Mouse (Mus musculus) adrenal gland, postnatal 14 days (tissue): ENCODE results near the gene Aars2. TPM values are rescaled to one million over a fixed set of nuclear protein-coding genes. Genes with fewer than 3 reads are reported as not detected.

Source experiments
- DNase-seq: peaks from one replicate; pipeline ENCODE4 v3.0.0; 2021; ENCODE audit warnings: mixed read lengths
- long read RNA-seq, 2 experiments: library from polyadenylated mRNA; stranded (forward); transcript quantifications; one replicate each; pipeline ENCODE4 v2.0.0; 2021
- total RNA-seq: library from RNA; stranded (reverse); gene quantifications from 2 replicates; pipeline ENCODE4 v1.2.3, GENCODE M21; 2021

Aars2 gene
- 17.2 and 18.7 TPM in 2 replicates for total RNA-seq
- long read RNA-seq, experiment 1, transcript Aars2-201 (22 exons, 3,349 nt) = major isoform, 43 of 60 reads
- long read RNA-seq, experiment 1, partial matches to known transcripts = 10 of 60 reads
- long read RNA-seq, experiment 1, other reads (novel, unspliced or antisense) = 7 of 60 reads
- long read RNA-seq, experiment 2, transcript Aars2-201 (22 exons, 3,349 nt) = major isoform, 26 of 45 reads
- long read RNA-seq, experiment 2, partial matches to known transcripts = 16 of 45 reads
- long read RNA-seq, experiment 2, other reads (novel, unspliced or antisense) = 3 of 45 reads

DNA sequence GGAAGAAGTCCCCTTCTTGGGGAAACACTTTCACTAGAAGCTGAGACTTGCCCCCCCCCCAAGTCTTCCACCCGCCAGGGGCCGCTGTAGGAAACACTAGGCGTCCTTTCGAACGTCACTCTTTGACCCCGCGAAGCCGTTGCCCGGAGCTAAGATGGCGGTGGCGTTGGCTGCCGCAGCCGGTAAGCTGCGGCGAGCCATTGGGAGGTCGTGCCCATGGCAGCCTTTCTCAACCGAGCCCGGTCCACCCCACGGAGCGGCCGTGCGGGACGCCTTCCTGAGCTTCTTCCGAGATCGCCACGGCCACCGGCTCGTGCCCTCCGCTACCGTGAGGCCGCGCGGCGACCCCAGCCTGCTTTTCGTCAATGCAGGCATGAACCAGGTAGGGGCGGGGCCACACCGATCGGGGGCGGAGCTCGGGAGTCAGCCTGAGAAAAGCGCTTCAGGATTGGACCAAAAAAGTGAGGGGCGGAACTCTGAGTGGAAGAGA, at the start of gene Aars2:
Gene Aars2 (plus strand): TSS at position 142 of the 490 bp plus-strand sequence.
- peak; percentile 97 for DNase-seq

- no peak for DNase-seq
Observed at GRCm38 (mm10) chr17:45457487-45457886, 49.2 kb upstream of the Aars2 start.

GRCm38 (mm10) chr17:45458516-45458915, 48.1 kb upstream of the Aars2 start:
- DNase-seq = no peak

DNA sequence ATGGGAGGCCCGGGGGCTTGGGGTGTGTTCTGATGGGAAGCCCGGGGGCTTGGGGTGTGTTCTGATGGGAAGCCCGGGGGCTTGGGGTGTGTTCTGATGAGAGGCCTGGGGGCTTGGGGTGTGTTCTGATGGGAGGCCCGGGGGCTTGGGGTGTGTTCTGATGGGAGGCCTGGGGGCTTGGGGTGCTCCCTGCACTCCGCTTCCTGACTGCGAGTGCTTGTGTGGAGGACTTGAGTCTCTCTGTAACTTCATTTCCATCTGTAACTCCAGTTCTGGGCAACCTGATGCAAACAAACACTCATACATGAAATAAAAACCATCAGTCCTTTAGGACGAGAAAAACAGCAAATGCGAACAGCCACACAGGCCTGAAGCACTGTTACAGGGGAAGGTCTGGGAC, 47.6 kb upstream of the Aars2 start:
- DNase-seq = no peak

GRCm38 (mm10) chr17:45462506-45462905, 44.1 kb upstream of the Aars2 start:
- DNase-seq = no peak

DNA sequence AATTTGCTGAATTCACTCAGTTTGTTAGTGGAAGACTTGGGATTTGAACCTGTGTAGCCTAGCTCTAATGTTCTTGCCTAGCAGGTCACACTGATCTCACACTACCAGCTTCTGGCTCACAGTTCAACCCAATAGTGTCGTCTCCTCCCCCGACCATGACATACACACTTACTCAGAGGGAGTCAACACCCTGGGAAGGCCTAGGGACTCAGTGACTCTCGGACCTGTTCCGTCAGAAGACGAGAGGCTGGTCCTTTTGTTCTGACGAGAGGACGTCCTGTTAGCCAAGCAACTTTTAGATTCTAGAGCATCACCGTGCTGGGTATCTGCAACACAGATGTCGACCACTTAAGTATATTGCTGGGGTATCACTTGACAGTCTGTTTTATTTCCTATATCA, 42.4 kb upstream of the Aars2 start:
- DNase-seq = no peak

DNA sequence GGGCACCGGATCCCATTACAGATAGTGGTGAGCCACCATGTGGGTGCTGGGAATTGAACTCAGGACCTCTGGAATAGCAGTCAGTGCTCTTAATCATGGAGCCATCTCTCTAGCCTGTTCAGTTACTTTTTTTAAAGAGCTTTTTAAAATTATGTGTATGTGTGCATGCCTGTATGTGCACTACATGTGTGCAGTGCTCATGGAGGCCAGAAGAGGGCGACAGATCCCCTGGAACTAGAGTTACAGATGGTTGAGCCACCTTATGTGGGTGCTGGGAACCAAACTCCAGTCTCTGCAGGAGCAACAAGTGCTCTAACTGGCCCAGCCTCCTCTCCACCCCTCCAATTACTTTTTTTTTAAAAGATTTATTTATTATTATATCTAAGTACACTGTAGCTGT, 39.9 kb upstream of the Aars2 start:
- DNase-seq = no peak

GRCm38 (mm10) chr17:45468302-45468701, 38.3 kb upstream of the Aars2 start:
- DNase-seq = no peak

DNA sequence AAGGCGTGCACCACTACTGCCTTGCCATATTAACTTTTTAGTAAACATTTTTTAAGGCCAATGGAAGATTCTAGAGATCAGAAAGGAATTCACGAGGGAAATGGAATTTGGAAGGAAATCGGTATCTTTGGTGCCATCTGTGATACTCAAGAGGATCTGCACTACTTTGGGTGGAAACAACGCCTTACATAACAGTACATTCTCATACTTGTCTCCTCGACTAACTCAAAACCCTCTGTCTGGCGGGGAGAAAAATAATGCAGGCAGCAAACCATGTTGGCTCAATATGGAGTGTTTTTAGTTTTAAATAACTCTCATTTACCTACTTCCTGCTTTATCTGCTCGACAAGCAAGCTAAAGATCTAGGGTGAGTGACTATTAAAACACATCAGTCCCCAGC, 35.9 kb upstream of the Aars2 start:
- DNase-seq = no peak

DNA sequence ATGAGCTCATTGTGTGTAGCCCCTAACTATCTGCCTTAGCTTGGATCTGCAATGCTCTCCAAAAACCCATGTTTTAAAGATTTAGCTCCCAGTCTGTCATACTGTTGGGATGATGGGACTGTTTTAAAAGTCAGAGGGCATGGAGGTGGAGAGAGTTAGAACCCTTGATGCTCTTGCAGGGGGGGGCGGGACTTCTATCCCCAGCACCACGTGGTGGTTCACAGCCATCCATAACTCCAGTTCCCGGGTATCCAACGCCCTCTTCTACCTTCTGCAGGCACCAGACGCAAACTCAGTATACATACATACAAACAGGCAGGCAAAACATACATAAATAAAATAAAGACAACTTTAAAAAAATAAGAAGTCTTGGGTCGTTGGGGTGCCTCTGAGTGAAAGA, 33.0 kb upstream of the Aars2 start:
- DNase-seq = no peak

- no peak for DNase-seq
Observed at GRCm38 (mm10) chr17:45474146-45474545, 32.5 kb upstream of the Aars2 start.

DNA sequence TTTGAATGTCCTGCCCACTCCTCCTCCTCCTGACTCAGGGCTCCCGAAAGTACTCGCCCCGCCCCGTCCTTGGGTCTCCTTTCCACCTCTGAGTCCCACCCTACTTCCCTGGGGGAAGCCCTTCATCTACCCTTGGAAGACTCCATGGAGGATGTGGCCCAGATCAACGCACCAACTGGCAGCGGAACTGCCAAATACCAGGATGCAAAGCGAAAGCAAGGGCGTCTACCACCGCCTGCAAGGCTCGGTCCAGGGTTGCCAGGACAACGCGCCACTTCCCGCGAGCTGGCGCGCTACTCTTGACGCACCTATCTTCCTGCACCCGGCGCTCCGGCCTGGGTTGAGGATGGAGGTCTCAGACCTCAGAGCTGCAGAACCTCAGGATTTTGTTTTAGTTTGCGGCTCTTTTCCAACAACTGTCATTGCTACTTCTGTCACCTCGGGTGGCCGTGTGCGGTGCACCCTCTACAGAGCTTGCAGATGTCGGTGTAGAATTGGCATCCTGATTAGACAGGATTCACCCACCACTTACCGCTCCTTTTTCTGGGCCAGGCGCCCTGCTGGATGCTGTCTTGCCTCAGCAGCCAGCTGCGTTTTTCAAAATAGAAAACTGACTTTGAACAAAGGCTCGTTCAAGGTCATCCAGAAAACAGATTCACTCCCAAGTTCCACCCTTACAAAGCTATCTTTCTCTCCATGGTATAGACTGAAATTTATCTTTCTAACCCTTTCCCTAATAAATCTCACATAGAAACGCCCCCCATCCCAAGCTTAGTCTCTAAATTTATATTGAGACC, 31.8 kb upstream of the Aars2 start, which contains the start of gene Spats1:
Gene Spats1 (minus strand): TSS at position 747 of the 797 bp plus-strand sequence.
- DNase-seq = peak; percentile 81

DNA sequence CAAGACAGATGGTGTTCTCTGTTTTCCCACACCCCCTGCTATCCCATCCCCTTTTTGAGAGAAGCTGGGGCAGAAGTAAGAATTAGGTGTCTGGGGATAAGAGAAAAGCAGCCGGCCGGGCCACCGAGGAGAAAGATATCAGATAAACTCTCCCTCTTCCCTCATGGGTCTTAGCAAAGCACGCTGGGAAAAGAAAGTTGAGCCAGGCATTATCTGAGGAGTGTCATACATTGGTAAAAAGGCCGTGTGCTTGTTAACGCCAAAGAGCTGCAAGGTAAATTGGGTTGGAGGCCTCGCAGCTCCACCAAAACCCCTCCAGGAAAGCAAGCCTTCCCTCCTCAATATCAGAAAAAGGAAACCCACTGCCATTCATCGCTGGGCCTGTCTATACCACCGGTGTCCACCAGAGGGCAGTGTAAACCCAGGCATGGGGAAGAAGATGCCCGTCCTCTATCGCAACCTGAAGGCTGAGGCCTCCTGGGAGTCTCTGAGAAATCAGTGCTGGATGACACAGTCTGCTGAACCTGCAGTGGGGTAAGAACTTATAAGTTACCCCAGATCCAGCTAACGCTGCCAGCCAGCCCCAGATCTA, 28.3 kb upstream of the Aars2 start:
- DNase-seq = peak; percentile 90

DNA sequence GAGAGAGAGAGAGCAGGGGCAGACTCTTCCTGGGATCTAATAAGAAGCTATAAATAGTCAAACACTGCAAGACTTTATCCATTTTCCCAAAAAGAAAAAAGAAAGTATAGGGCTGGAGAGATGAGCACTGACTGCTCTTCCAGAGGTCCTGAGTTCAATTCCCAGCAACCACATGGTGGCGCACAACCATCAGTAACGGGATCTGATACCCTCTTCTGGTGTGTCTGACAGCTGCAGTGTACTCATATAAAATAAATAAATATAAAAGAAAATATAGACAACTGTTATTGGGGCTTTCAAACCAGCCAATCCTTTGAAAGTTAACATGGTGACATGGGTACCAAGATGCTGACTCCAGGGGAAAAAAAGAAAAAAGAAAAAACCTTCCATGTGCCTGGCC, 26.2 kb upstream of the Aars2 start:
- DNase-seq = peak; percentile 35

GRCm38 (mm10) chr17:45485581-45485980, 21.1 kb upstream of the Aars2 start:
- no peak for DNase-seq

GRCm38 (mm10) chr17:45487216-45487615, 19.4 kb upstream of the Aars2 start:
- DNase-seq = no peak

DNA sequence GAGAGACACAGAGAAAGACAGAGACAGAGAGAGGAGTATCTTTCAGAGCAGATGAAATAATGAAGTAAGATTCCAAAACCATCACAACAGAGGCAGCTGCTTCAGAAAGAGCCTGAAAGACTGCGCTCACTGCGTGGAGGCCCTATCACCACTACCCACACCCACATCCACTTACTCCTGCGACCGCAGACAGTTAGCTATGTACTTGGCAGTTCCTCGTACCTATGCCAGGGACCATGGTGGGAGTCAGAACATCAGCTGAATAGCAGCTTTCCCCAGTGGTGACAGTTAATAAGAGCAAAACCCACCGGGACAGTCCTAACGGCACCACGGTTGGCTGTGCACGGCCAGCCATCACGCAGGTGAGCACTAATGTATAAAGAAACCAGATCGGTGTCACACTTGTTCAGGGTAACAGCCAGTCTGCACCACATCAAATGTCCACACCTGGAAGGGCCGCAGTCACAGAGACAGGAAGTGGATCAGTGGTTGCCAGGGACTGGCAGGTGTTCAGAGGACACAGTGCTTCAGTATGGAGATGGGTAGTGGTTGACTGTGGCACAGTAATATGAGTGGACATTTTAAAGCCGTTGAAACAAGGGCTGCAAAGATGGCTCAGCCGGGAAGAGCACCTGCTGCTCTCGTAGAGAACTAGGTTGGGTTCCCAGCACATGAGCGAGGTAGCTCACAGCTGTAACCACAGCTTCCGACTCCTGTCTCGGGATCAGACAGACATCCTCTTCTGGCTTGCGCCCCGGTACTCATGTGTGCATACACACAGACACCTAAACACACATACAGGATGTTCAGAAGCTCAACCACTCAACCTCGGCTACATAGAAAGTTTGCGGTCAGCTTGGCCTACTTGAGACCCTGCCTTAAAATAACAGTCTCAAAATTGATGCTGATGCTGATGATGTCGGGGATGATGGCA, 18.1 kb upstream of the Aars2 start:
- DNase-seq = no peak

- DNase-seq = peak; percentile 34
Observed at GRCm38 (mm10) chr17:45489736-45490135, 16.9 kb upstream of the Aars2 start.

GRCm38 (mm10) chr17:45490532-45491154, 16.0 kb upstream of the Aars2 start:
- DNase-seq = no peak

DNA sequence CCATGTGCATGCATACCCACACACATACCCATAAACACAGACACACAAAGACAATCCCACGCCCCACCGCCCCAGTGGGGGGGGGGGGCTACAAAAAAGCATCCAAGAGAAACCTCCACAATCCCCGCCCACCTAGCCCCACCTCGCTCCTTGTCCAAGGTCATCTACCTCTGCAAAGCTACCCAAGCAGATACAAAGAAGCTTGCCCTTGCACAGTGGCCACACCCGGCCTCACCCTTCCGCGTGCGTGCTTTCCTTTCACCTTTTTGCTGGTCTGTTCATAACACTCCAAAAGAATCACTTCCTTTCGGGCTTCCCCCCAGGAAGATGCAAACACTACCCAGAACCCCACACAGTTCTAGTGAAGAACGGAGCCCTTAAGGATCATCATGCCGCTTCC, 11.2 kb upstream of the Aars2 start:
- no peak for DNase-seq

DNA sequence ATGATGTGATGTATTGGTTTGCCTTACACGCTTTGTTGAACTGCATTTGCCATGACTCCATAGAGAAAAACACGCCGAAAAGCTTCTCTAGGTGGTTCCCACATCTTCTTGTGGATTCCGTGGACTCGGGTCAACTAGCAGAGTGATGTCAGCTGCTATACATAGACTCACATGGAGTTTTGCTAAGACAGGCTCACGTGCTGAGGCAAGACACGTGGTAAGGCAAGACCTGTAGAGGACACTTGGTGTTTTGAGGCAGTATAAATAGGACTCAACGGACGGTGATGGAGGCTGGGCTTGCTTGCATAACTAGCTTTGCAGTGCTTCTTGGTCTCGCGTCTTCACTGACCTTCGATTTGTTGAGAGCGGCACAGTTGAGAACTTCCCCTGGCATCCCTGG, 8.2 kb upstream of the Aars2 start:
- DNase-seq = no peak
